Mouse (Mus musculus) forebrain, embryonic 15.5 days (tissue): Measurements from ENCODE around the gene Dhcr7. TPM values are rescaled to one million over a fixed set of nuclear protein-coding genes. Genes with fewer than 3 reads are reported as not detected.

ENCODE experiments used
- microRNA-seq: library from miRNA; unstranded; fragments of <30 nt; microRNA quantifications from one replicate; pipeline ENCODE4, GENCODE M21; 2016
- polyA plus RNA-seq: library from polyadenylated mRNA; unstranded; fragments of >200 nt; fragmentation: Nextera tagmentation; extraction: Ambion mirVana; gene quantifications from 2 replicates; pipeline ENCODE4 v1.2.1, GENCODE M21; 2015

Dhcr7 gene
- polyA plus RNA-seq, 1 experiment from 2014 or later = 43.9 TPM

Small RNA genes within 50 kb of the gene (microRNA-seq; reads per million reads assigned to microRNA genes)
- gene Gm22064 = not detected

Other genes starting within 250 kb of the Dhcr7 start
- 70.1 and 73.0 TPM in 2 replicates for gene Cars, start 223.1 kb upstream of the Dhcr7 start, polyA plus RNA-seq
- gene Tnfrsf26, start 194.4 kb upstream of the Dhcr7 start, polyA plus RNA-seq = 0.10 and 0.19 TPM in 2 replicates
- gene Tnfrsf22, start 173.5 kb upstream of the Dhcr7 start, polyA plus RNA-seq = 4.0 and 5.3 TPM in 2 replicates
- 0.45 and 0.66 TPM in 2 replicates for gene Tnfrsf23, start 137.3 kb upstream of the Dhcr7 start, polyA plus RNA-seq
- 30.2 and 32.4 TPM in 2 replicates for gene Osbpl5, start 66.2 kb upstream of the Dhcr7 start, polyA plus RNA-seq
- not detected in 2 replicates for gene Mrgprg, start 56.2 kb upstream of the Dhcr7 start, polyA plus RNA-seq
- gene Mrgpre, start 38.6 kb upstream of the Dhcr7 start, polyA plus RNA-seq = 3.0 and 3.5 TPM in 2 replicates
- 5.2 and 6.7 TPM in 2 replicates for gene Nadsyn1, start 296 bp upstream of the Dhcr7 start, polyA plus RNA-seq
- not detected in 2 replicates for gene Gm498, start 43.7 kb downstream of the Dhcr7 start, polyA plus RNA-seq
- 7.6 and 7.9 TPM in 2 replicates for gene Shank2, start 178.8 kb downstream of the Dhcr7 start, polyA plus RNA-seq